Mouse (Mus musculus) lung, postnatal 36 days (tissue): ENCODE measurements around the gene Acvr1.

Experiments
- DNase-seq: peaks from one replicate; pipeline ENCODE4 v3.0.0; 2022; ENCODE audit warnings: mixed read lengths

Gene Acvr1

DNA sequence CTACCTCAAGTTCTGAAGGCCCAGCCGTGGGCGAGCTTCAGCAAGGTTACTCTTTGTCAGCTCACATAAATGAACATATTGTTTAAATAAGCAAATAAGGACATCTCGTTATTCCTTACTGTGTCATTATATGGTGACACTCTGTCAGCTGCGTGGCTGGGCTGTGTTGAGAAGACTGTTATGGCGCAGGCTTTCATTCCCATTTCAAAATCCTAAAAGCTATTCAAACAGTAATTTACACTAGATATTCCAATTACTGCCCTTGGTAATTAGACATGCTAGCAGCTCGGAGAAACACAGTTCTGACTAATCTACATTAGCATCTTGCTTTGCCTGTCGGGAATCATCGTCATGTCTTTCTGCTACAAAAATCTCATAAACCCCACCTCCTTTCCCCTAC, 91.4 kb downstream of the Acvr1 start:
- no peak for DNase-seq

DNA sequence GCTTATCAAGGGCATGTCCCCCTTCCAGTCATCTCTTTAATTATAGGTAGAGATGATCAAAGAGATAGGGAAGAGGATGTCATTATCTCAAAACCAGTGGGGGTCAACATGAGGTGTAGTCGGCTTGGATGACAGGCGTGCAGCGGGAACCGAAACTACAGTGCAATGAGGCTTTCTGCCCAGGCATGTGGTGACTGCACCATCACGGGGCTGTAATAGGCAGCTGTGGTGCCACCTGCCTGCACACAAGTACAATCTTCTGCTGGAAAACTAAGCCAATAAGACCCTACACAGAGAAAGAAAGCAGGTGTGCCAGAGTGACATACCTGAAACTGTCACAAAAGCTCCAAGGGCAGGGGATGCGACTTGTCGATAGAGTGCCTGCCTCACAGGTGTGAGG, 96.7 kb downstream of the Acvr1 start:
- no peak for DNase-seq

GRCm38 (mm10) chr2:58469816-58470215, 97.1 kb downstream of the Acvr1 start, which contains the start of gene Gm17409:
TSS of gene Gm17409 (plus strand) at chr2:58470116.
- DNase-seq, result no peak

DNA sequence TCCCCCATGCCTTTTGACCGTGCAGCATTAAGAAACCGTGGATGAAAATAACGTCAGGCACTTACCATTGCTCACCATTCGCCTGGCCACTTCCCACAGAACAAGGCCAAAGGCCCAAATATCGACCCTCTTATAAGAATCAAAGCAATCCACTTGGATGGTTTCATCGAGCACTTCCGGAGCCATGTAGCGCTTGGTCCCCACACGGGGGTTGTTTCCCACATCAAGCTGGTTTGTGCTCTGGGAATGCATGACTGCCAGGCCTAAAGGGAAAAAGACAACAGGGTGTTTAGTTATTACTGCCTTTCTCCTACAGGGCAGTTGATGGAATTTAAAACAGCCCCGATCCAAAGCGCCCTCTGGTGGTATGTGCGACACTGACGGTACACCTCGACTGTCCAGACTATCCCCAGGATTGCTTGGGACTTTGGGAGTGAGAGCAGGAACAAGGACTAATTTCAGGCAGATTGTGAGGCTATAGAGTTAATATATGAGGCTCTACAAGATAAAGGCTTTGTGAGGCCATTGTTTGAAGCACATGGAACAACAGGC, 108.1 kb downstream of the Acvr1 start:
- DNase-seq, result peak; percentile 47

GRCm38 (mm10) chr2:58457488-58457865, 109.5 kb downstream of the Acvr1 start:
- no peak for DNase-seq

DNA sequence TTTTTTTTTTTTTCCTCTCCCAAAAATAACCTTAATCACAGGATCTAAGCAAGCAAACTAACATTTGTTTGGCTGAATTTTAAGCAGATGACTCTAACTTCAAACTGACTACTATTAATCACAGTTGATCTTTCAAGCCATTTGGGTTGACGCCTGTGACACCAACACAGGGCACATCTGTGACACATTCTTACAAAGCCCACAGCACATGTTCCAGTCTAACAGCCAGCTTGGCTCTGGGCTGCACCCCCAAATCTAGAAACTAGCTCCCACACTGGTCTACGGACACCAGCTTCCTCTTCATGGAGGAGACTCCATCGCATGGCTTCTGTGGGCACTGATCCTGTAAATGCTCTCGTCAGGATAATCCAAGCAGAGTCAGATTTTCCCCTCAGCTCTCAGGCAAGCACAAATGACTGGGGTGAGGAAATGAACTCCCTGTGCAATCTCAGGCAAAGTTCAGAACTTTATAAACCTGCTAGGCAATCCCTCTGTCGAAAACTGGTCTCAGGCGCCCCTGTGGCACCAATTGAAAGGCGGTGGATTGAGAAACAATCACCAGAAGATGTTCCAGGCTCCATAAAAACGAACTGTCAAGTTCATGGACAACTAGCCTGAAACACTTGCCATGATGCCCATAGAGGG, 110.0 kb downstream of the Acvr1 start:
- DNase-seq, result no peak

- no peak for DNase-seq
These were observed 112.7 kb downstream of the Acvr1 start for GRCm38 (mm10) chr2:58454095-58454865.

- DNase-seq, result no peak
These were observed 120.0 kb downstream of the Acvr1 start for GRCm38 (mm10) chr2:58447001-58447400.

- DNase-seq, result no peak
These were observed 123.8 kb downstream of the Acvr1 start for GRCm38 (mm10) chr2:58443163-58443562.

DNA sequence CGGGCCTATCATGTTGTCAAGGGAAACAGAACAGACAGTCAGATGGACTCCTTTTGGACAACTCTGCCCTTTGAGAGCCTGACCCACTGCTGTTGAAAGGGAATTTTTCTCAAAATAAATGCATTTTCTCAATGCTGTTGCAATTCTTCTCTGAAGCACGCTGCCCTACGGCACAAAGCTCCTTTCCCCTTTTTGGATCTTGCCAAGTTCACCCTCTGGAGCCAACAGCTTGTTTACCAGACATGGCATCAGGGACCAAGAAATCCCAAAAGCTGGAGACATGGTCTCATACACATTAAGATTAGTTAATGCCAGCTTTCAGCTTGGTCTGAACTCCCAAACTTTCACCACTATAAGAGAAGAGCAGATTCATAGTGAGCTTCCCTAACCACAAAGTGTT, 130.0 kb downstream of the Acvr1 start:
- DNase-seq, result no peak

GRCm38 (mm10) chr2:58435507-58435906, 131.4 kb downstream of the Acvr1 start:
- DNase-seq, result no peak

DNA sequence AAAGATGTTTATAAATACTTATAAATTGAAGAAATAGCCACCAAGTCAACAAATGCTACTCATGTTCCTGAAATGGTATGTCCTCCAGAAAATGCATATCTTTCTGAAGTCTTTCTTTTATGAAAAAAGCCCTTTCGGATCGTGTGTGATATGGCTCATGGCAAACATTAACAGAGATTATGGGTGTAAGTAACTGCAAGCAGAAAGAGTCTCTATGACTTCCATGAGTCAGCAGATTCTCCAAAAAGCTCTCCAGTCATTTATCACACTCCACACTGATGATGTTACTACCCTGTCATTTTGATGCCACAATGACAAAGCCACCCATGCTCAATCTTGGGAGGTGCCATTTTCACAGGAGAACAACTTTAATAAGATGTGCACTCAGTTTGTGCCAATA, 132.5 kb downstream of the Acvr1 start:
- DNase-seq, result no peak

GRCm38 (mm10) chr2:58433317-58433716, 133.6 kb downstream of the Acvr1 start:
- no peak for DNase-seq

DNA sequence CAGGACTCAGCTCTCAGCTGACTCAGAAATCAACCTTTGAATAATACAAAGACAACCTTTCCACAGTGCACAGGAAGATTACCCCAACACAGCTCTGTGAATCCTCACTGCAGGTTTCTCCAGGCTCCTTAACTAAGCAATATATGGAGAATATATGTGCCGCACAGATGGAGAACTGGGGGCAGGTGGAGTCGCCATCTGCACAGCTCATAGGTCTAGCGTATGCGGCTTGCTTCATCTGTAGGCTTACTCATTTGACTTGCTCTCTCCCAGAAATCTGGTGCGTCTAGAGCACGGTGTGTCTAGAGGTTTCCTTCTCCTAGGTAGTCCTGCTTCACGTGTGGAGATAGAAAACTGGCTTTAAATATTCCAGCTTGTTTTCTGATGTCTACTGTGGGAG, 134.7 kb downstream of the Acvr1 start:
- DNase-seq, result no peak

- no peak for DNase-seq
These were observed 141.4 kb downstream of the Acvr1 start for GRCm38 (mm10) chr2:58425436-58426004.

GRCm38 (mm10) chr2:58423319-58423718, 143.6 kb downstream of the Acvr1 start:
- DNase-seq, result no peak

- no peak for DNase-seq
These were observed 147.4 kb downstream of the Acvr1 start for GRCm38 (mm10) chr2:58419571-58419970.

DNA sequence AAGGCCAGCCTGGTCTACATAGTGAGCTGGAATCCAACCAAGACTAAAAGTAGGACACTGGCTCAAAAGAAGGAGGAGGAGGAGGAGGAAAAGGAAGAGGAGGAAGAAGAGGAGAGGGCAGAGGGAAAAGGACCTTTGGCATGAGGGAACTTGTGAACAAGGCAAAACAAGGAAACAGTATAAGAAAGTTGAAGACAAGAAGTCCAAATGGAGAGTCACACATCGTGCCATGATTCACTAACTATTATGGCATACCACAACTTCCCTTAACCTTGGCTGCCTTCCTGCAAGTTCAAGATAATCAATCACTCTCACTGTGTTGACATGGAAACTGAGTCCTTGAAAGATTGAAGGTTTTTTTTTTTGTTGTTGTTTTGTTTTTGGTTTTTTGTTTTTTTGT, 148.8 kb downstream of the Acvr1 start:
- no peak for DNase-seq

DNA sequence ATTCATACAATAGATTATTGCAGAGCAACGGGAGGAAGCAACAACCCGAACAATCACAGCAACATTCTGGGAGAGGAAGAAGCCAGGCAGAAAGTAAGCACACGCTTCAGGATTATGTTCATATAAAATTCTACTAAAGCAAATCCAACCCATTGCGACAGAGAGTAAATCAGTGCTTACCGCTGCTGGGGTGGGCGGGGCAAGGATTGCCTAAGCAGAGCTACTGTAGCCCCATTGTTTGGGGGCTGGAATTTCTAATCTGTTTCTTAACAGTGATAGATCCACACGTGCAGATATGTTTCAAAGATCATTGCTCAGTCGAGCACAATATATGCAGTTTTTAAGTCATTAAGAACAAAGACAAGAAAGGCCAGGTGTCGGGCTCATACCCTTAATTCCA, 149.3 kb downstream of the Acvr1 start:
- DNase-seq, result no peak

- DNase-seq, result peak; percentile 6
These were observed 151.9 kb downstream of the Acvr1 start for GRCm38 (mm10) chr2:58415037-58415436.

DNA sequence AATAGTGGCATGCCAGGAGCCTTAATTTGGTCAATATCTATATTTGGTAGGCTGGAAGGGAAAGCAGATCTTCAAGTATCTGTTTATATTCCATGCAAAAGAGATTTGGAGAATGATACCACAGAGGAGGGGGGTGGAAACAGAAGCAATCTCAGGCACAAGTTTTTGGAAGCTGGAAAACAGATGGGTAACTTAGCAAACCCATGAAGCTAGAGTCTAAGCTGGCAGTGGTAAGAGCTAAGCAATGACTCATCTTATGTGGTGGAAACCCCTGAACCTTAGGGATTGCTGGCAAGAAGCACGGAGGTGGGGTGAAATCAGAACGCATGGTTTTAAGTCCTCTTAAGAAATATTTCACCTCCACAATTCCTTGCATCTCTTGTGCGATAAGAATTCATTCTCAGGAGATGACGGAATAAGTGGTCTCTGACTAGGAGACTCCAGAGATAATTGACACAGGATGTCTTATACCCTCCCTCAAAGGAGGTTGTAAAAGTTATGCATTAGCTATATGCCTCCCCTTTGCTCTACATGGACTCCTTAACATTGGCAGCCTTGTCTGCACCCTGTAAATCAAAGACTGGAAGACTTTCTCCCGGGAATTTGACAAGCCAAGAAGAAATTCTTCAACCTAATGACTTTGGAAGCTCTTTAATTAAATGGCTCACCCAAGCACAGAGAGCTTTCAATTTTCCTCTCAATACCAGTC, 157.9 kb downstream of the Acvr1 start:
- DNase-seq, result no peak

DNA sequence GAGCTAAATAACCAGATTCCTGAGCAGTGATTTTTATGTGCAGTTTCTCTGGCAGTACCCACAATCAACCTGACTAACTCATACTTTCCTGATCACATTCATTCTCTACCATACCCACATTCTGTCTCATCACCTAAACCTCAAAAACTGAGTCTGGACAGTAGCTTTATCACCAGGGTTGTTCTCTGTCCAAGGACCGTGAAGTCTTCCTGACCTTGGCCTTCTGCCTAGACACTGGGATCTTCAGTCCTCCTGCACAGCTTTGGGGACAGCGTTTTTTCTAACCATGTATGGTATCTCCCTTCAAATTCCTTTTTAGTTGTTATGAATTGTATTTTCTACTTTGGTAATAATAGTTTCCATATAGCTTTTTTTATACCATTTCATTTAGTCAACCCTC, 163.5 kb downstream of the Acvr1 start:
- no peak for DNase-seq

GRCm38 (mm10) chr2:58388601-58389000, 178.4 kb downstream of the Acvr1 start:
- no peak for DNase-seq
